ENCODE assay signal across 12 mouse cellular contexts in the genomic region with DNA sequence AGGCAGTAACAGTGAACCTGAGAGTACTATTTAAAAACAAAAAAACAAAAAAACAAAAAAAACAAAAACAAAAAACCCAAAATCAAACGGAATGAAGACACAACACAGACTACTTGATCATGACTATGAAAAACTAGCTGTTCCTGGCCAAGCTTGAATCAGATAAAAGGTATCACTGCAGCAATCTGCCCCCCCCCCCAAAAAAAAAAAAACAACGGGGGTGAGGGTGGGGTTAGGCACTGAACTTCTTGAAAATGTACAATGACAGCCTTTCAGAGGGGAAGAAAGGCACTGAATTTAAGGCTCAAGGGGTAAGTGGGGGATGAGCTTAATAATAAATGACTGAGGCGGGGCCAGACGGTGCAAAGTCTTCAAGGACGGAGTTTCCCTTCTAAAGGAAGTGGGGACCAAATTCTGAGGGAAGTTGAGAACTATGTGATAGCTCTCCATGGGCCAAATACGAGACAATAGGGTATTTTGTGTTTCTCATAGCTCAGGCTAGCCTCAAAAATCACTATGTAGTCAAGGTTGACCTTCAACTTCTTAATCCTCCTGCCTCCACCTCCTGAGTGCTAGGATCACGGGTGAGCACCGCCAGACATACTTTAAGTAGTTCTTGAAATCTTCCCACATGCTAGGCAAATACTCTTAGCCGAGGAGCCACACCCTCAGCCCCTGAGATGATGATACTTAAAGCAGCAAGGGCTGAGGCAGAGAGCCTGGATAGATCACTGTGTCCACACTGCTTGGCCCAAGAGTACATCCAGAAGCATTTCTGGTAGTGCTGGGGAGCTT. TPM values are rescaled to one million over a fixed set of nuclear protein-coding genes. Genes with fewer than 3 reads are reported as not detected.
DNase-seq lines count a peak whose midpoint lies in the region; ATAC-seq lines count a peak whose summit lies in the region.
"Had no signal": no experiment of that assay in that cellular context is flagged by ENCODE, and none has a peak within 500 bp of the region (broad histone marks: within the 10 kb centered on the region; RNA-seq: fewer than 3 reads in every experiment).

No protein-coding gene starts in this region.

- H3K27me3 ChIP-seq in kidney, embryonic 15.5 days: no peaks in the 10 kb centered on the region
- H3K27me3 ChIP-seq in liver, embryonic 15.5 days: 0 out of 2 replicates have a peak, but pooled peaks cover 3% of the 10 kb centered on the region
- H3K27me3 ChIP-seq: embryonic facial prominence, embryonic 15.5 days had no signal

- ATAC-seq in CD4-positive, CD25-positive, alpha-beta regulatory T cell, adult 4 months: no peak
- ATAC-seq in kidney, embryonic 15.5 days (replicated peaks; ENCODE audit: low FRiP score): no peak
- ATAC-seq in liver, embryonic 15.5 days (ENCODE audit: insufficient read depth): no peak

- peak overlapping the region; percentile 14; the same call in 1 of the 2 replicates for H3K27ac ChIP-seq in kidney, embryonic 15.5 days
- 0 out of 2 replicates have a peak overlapping the region, but pooled peaks have one; percentile 16 for H3K27ac ChIP-seq in liver, embryonic 15.5 days (replicated peaks)

- H3K9ac ChIP-seq in kidney, embryonic 15.5 days: no peak overlapping the region
- no peak overlapping the region for H3K9ac ChIP-seq in liver, embryonic 15.5 days
- H3K9ac ChIP-seq: embryonic facial prominence, embryonic 15.5 days had no signal

- no peak overlapping the region for H3K4me2 ChIP-seq in kidney, embryonic 15.5 days
- no peak overlapping the region for H3K4me2 ChIP-seq in liver, embryonic 15.5 days
- H3K4me2 ChIP-seq: embryonic facial prominence, embryonic 15.5 days had no signal

- no peak overlapping the region for H3K4me3 ChIP-seq in kidney, embryonic 15.5 days (replicated peaks)
- H3K4me3 ChIP-seq in liver, embryonic 15.5 days (replicated peaks): no peak overlapping the region
- H3K4me3 ChIP-seq: embryonic facial prominence, embryonic 15.5 days had no signal

- 58% methylated on average over 9 of the region's 9 CpGs for WGBS in kidney, embryonic 15.5 days
- 39% methylated on average over 9 of the region's 9 CpGs for WGBS in liver, embryonic 15.5 days (ENCODE audit: insufficient replicate concordance)

- no peaks in the 10 kb centered on the region for H3K9me3 ChIP-seq in kidney, embryonic 15.5 days (replicated peaks)
- H3K9me3 ChIP-seq in liver, embryonic 15.5 days (replicated peaks): no peaks in the 10 kb centered on the region
- H3K9me3 ChIP-seq: embryonic facial prominence, embryonic 15.5 days had no signal

- H3K36me3 ChIP-seq in kidney, embryonic 15.5 days: no peaks in the 10 kb centered on the region
- no peaks in the 10 kb centered on the region for H3K36me3 ChIP-seq in liver, embryonic 15.5 days (replicated peaks)
- H3K36me3 ChIP-seq: embryonic facial prominence, embryonic 15.5 days had no signal

- peak; percentile 46 for DNase-seq in CD4-positive, CD25-positive, alpha-beta regulatory T cell, adult 2 months (ENCODE audit: low read depth, low spot score)
- no peak for DNase-seq in kidney, postnatal 10 days
- peak; percentile 47 for DNase-seq in 3134 (ENCODE audit: extremely low read depth, insufficient read length, low spot score)
- DNase-seq in adrenal gland, postnatal 4 days (ENCODE audit: low spot score in 2 of 2): no peak
- DNase-seq in cerebellum, postnatal 10 days: no peak

- H3K4me1 ChIP-seq in kidney, embryonic 15.5 days: peaks cover 70% of the 10 kb centered on the region
- peaks cover 95% of the 10 kb centered on the region for H3K4me1 ChIP-seq in liver, embryonic 15.5 days (replicated peaks)

RNA-seq across cellular contexts. Expression of gene Tex44, which starts 11.3 kb away (rescaled TPM):
- polyA plus RNA-seq in CD4-positive, CD25-positive, alpha-beta regulatory T cell, adult 4 months (2017; shearing (Covaris generic)): not detected
- polyA plus RNA-seq in kidney, embryonic 15.5 days (2015; fragmentation: Nextera tagmentation; extraction: Ambion mirVana): not detected in 2 replicates
- polyA plus RNA-seq in liver, embryonic 15.5 days (2015; fragmentation: Nextera tagmentation; extraction: Ambion mirVana): not detected in 2 replicates
- total RNA-seq in adrenal gland, postnatal 4 days (2021): not detected
- total RNA-seq: gastrocnemius, adult 8-10 months had no signal
- polyA plus RNA-seq: embryonic facial prominence, embryonic 15.5 days; large intestine, adult 2 months; limb, embryonic 14.5 days had no signal

RNA-seq across cellular contexts. Expression of gene Nmur1, which starts 11.4 kb away (rescaled TPM):
- 1 to 10 TPM; 1.5 to 4.0 TPM for polyA plus RNA-seq in CD4-positive, CD25-positive, alpha-beta regulatory T cell, adult 4 months (2017; shearing (Covaris generic))
- 0.13 TPM in 1 of 2 replicates, not detected in the other for polyA plus RNA-seq in kidney, embryonic 15.5 days (2015; fragmentation: Nextera tagmentation; extraction: Ambion mirVana)
- not detected in 2 replicates for polyA plus RNA-seq in liver, embryonic 15.5 days (2015; fragmentation: Nextera tagmentation; extraction: Ambion mirVana)
- not detected for total RNA-seq in adrenal gland, postnatal 4 days (2021)
- total RNA-seq: gastrocnemius, adult 8-10 months had no signal
- polyA plus RNA-seq: embryonic facial prominence, embryonic 15.5 days; limb, embryonic 14.5 days had no signal

Comparison
In these comparisons a context has a peak if more than half of its experiments do, and no peak if none do; other contexts are left out.
1. DNase-seq: peak in CD4-positive, CD25-positive, alpha-beta regulatory T cell, adult 2 months (single experiment) and 3134 (single experiment); none in kidney, postnatal 10 days (single experiment), adrenal gland, postnatal 4 days (0 of 2) and cerebellum, postnatal 10 days (0 of 2).